Comparison of ENCODE assay signal across 9 mouse cellular contexts in the genomic region with DNA sequence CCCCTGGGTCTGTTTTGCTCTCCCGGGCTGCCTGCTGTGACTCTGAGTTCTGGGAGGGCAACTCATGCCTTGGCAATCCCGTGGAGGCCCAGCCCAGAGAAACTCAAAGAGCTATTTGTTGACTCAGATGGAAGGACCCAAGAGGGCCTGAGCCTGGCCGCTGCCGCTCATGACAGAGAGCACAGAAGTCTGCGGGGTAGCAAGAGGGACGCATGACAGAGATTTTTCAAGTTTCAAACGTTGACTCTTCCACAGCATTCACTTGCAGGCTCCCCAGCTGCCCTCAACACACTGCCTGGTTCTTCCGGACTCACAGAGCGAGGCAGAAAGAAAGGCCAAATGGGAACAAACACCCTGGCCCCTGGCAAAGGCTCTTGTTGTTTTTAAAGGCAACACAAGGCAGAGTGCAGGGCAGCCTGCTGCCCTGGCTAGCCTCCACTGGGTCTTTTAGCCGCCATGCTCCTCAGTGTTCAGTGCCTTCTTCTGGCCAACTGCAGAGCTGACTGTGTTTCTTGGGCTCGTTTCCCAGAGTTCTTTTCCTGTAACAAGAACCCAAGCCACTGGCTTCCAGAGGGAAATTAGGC.
A peak's percentile ranks its signal among the peaks of the same experiment; 100 is the strongest.
DNase-seq lines count a peak whose midpoint lies in the region; ATAC-seq lines count a peak whose summit lies in the region.
"Had no signal": no experiment of that assay in that cellular context is flagged by ENCODE, and none has a peak within 500 bp of the region (broad histone marks: within the 10 kb centered on the region; RNA-seq: fewer than 3 reads in every experiment).

No protein-coding gene starts in this region.

- H3K9ac ChIP-seq in midbrain, embryonic 13.5 days (replicated peaks), result no peak overlapping the region
- H3K9ac ChIP-seq in forebrain, embryonic 13.5 days, result no peak overlapping the region
- H3K9ac ChIP-seq: heart, embryonic 15.5 days had no signal

- peak overlapping the region; percentile 75 for H3K27ac ChIP-seq in midbrain, embryonic 10.5 days (replicated peaks)
- H3K27ac ChIP-seq in midbrain, embryonic 13.5 days, result no peak overlapping the region
- no peak overlapping the region for H3K27ac ChIP-seq in forebrain, embryonic 13.5 days
- H3K27ac ChIP-seq: heart, embryonic 15.5 days had no signal

- H3K4me2 ChIP-seq in midbrain, embryonic 13.5 days (replicated peaks), result no peak overlapping the region
- H3K4me2 ChIP-seq in forebrain, embryonic 13.5 days, result no peak overlapping the region
- H3K4me2 ChIP-seq: heart, embryonic 15.5 days had no signal

- intact Hi-C loops in heart, postnatal 25 days (cut with DNase I), result no loop called here

- H3K4me1 ChIP-seq in midbrain, embryonic 10.5 days, result peaks cover 31% of the 10 kb centered on the region
- peaks cover 15% of the 10 kb centered on the region; the same call in 1 of the 2 replicates for H3K4me1 ChIP-seq in midbrain, embryonic 13.5 days (replicated peaks)
- peaks cover 11% of the 10 kb centered on the region; the same call in 1 of the 2 replicates for H3K4me1 ChIP-seq in forebrain, embryonic 13.5 days

- H3K9me3 ChIP-seq in midbrain, embryonic 10.5 days (replicated peaks), result no peaks in the 10 kb centered on the region
- H3K9me3 ChIP-seq in midbrain, embryonic 13.5 days, result no peaks in the 10 kb centered on the region
- H3K9me3 ChIP-seq in forebrain, embryonic 13.5 days (replicated peaks), result no peaks in the 10 kb centered on the region
- H3K9me3 ChIP-seq: heart, embryonic 15.5 days had no signal

- no peaks in the 10 kb centered on the region for H3K27me3 ChIP-seq in midbrain, embryonic 10.5 days (ENCODE audit: low read depth, poor library complexity, severe bottlenecking)
- H3K27me3 ChIP-seq in midbrain, embryonic 13.5 days, result no peaks in the 10 kb centered on the region
- H3K27me3 ChIP-seq in forebrain, embryonic 13.5 days, result no peaks in the 10 kb centered on the region
- H3K27me3 ChIP-seq: heart, embryonic 15.5 days had no signal

- peak; percentile 62 for DNase-seq in midbrain, embryonic 10.5 days (ENCODE audit: low spot score)
- DNase-seq in embryo, embryonic 10.5 days (ENCODE audit: low spot score), result peak; percentile 72
- DNase-seq in heart, postnatal 25 days (ENCODE audit: low spot score), result peak; percentile 46
- peak; percentile 48 to 49 for DNase-seq in layer of hippocampus, adult 8-10 months (ENCODE audit: low spot score in 2 of 2)
- DNase-seq in lung, postnatal 4 days, result peak; percentile 16 to 49
- DNase-seq in spleen, postnatal 36 days (ENCODE audit: low spot score in 2 of 2), result no peak

- no peak for ATAC-seq in midbrain, embryonic 13.5 days
- ATAC-seq in forebrain, embryonic 13.5 days, result no peak

- H3K36me3 ChIP-seq in midbrain, embryonic 10.5 days, result no peaks in the 10 kb centered on the region
- H3K36me3 ChIP-seq in midbrain, embryonic 13.5 days, result no peaks in the 10 kb centered on the region
- H3K36me3 ChIP-seq in forebrain, embryonic 13.5 days (ENCODE audit: poor library complexity, severe bottlenecking), result no peaks in the 10 kb centered on the region
- H3K36me3 ChIP-seq: heart, embryonic 15.5 days had no signal

- H3K4me3 ChIP-seq in midbrain, embryonic 10.5 days, result no peak overlapping the region
- no peak overlapping the region for H3K4me3 ChIP-seq in midbrain, embryonic 13.5 days (replicated peaks)
- no peak overlapping the region for H3K4me3 ChIP-seq in forebrain, embryonic 13.5 days
- H3K4me3 ChIP-seq: heart, embryonic 15.5 days had no signal

- WGBS in midbrain, embryonic 10.5 days, result 32% methylated on average over 11 of the region's 11 CpGs
- WGBS in midbrain, embryonic 13.5 days, result 38% methylated on average over 11 of the region's 11 CpGs
- WGBS in forebrain, embryonic 13.5 days, result 56% methylated on average over 11 of the region's 11 CpGs

Comparison
In these comparisons a context has a peak if more than half of its experiments do, and no peak if none do; other contexts are left out.
1. DNase-seq: peak in midbrain, embryonic 10.5 days (single experiment), embryo, embryonic 10.5 days (single experiment), heart, postnatal 25 days (single experiment), layer of hippocampus, adult 8-10 months (2 of 2) and lung, postnatal 4 days (2 of 2); none in spleen, postnatal 36 days (0 of 2).